Mouse (Mus musculus): Measurements from ENCODE around the gene E4f1. TPM values are rescaled to one million over a fixed set of nuclear protein-coding genes. Genes with fewer than 3 reads are reported as not detected.
"Not testable (repeated sequence)": the region's sequence is repeated elsewhere in the genome, so short reads cannot be mapped to it uniquely, and the experiment has no call there.

E4f1 gene
- total RNA-seq, 2 experiments from 2014 or later: 30.8 to 31.3 TPM

DNA sequence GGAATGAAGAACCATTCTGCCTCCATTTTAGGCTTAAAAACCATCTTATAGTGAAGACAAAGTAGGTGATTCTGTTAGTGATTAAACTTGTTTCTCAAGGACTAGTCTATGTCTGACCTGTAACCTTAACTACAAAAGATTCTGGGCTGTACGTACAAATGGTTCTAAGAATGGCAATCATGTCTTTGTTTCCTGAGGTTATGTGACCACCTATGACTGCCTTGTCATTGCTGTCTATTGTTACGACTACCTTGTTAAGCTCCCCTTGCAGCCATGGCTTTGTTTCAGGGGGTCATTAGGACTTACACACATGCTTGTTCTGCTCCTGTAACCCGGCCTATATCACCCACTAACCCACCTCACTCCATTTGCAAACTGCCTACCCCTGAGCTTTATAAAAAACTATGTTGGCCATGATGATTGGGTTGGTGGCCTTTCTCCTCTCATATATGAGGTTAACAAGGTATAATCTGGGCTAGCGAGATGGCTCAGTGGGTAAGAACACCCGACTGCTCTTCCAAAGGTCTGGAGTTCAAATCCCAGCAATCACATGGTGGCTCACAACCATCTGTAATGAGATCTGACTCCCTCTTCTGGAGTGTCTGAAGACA lies 1.4 kb downstream of the E4f1 start:
- no peak for DNase-seq (ENCODE audit: extremely low spot score in 1 of 2, low spot score in 2 of 2)
- intact Hi-C loops (cut with DNase I): no loop called here

DNA sequence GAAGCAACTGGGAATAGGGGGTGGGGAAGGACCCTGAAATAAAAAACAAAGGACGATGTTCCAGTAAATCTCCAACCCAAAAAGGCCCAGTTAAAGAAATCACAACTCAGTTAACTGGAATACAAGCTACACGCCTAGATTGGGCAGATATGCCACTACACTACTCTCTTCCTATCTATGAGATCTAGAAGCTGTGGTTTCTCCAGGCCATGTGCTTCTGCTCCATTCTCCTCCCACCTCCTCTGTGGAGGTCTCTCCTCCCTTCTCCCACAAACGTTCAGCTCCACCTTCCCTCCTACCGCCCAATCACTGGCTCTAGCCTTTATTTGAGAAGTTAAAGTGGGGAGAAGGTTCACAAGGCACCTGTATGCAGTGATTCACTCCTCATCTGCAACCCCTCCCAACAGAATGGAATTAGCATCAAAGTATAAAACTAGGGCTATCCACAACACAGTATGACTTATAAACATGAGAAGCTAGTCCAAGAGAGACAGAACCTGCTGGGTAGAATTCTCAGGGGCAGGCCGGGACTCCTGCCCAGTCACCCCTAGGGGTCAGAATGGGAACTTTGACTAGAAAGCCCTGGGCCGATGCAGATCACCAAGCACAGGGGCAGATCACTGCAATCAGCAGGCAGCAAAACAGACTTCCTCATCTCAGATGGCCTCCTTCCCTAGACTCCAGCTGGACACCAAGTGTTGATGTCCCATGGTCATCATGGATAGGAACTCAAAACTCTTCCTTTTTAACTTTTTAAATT lies 6.6 kb downstream of the E4f1 start:
- no peak for DNase-seq (ENCODE audit: extremely low spot score in 1 of 2, low spot score in 2 of 2)
- intact Hi-C loops (cut with DNase I): no loop called here

DNA sequence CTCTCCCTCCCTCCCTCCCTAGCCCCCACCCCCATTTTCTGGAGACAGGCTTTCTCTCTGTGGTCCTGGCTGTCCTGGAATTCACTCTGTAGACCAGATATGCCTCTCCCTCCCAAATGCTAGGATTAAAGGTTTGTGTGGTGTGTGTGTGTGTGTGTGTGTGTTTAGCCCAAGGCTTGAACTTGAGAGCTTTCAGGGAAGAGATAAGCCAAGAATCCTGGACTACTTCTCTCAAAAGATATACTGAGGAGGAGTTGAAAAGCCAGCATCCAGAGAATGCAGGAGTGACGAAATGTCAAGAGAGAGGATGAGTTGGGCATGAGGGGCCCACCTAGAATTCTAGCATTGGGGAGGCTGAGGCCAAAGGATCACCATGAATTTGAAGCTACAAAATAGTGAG lies 7.2 kb downstream of the E4f1 start:
- intact Hi-C loops (cut with DNase I): no loop called here
- no peak for DNase-seq (ENCODE audit: extremely low spot score in 1 of 2, low spot score in 2 of 2)

DNA sequence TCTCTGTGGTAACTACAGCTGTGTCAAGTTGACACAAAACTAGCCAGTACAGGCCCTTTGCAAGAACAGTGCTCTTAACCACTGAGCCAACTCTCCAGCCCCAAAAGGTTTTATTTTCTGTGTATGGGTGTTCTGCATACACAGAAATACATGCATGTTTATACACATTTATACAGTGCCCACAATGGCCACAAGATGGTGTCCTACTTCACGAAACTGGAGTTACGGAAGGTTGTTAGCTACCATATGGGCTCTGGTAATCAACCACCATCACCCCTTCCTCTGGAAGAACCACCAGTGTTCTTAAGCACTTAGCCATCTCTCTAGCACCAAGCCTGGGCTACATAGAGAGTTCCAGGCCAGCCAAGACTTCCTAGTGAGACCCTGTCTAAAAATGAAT lies 8.5 kb downstream of the E4f1 start:
- intact Hi-C loops (cut with DNase I): no loop called here
- no peak for DNase-seq (ENCODE audit: extremely low spot score in 1 of 2, low spot score in 2 of 2)

DNA sequence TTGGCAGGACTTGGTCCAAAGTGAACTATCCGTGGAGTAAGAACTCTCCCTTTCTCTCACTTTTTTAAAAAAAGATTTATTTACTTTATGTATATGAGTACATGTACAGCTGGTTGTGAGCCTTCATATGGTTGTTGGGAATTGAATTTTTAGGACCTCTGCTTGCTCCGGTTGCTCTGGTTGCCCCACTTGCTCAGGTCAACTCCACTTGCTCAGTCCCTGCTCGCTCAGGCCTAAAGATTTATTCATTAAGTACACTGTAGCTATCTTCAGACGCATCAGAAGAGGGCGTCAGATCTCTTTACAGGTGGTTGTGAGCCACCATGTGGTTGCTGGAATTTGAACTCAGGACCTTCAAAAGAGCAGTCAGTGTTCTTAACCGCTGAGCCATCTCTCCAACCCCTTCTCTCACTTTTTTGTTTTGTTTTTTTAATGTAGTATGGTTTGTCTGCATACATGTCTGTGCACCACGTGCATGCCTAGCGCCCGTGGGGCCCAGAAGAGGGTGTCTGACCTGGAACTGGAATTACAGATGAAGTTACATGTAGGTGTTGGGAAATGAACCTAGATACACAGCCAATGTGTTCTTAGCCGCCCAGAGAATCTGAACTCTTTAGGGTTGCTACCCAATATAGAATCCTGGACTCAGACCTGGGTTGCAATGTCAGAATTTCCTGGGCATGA lies 14.4 kb downstream of the E4f1 start:
- intact Hi-C loops (cut with DNase I); DNase-seq (ENCODE audit: extremely low spot score in 1 of 2, low spot score in 2 of 2): not testable (repeated sequence)

DNA sequence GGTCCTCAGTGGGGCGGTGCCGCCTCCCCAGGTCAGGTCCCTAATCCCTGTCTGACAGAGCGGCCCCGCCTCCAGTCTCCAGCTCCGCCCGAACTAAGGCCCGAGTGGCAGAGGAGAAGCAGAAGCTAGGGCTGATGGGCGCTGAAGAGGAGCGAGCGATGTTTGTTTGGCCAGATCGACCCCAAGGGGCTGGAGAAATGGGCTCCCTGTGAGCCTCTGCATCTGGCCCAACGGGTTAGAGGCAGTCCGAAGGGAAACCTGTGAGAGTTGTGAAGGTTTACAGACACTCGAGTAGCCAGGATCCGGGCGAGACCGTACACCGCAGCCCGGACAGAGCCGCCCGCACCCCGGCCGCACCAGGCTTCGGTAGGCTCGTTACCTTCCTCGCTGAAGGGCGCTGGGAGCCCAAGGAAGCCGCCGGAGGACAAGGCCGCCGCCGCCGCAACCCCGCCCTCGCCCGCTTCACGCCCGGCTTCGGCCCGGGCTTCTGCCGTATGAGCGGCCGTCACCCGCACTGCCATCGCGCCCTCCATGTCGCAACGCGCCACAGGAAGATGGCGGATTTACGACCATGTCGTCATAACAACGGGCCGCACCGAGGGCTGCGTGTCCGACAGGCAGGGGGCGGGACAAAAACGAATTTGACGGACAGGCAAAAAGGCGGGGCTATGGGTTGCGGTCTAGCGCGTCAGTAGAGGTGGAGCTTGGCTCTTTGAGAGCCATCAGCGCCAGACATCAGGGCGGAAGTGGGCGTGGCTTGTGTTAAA lies 15.2 kb downstream of the E4f1 start:
- DNase-seq (ENCODE audit: extremely low spot score in 1 of 2, low spot score in 2 of 2): peak; percentile 99 to 100
- intact Hi-C loops (cut with DNase I): no loop called here

DNA sequence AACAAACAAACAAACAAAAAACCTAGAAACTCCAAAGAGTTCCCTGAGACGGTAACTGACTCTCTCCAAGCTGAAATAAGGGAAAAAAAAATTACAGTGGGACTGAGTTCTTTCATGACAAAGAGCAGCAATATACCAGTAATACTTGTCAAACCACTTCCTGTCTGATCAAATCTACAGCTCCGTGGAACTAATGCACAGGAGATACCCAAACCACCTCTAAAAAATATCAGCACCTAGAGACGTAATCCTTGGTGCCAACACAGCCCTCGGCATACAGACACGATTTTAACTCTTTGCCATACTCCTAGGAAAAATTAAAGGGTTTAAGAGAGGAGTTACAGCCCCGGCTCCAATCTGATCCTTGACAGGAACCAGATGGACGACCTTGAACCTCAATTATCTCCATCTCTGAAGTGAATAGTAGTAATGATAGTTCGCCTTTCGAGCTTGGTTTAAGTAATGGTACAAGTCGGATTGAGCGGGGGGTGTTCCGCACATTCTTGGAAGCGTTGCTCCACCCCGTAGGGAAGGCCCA lies 15.8 kb downstream of the E4f1 start:
- no peak for DNase-seq (ENCODE audit: extremely low spot score in 1 of 2, low spot score in 2 of 2)
- intact Hi-C loops (cut with DNase I): no loop called here

DNA sequence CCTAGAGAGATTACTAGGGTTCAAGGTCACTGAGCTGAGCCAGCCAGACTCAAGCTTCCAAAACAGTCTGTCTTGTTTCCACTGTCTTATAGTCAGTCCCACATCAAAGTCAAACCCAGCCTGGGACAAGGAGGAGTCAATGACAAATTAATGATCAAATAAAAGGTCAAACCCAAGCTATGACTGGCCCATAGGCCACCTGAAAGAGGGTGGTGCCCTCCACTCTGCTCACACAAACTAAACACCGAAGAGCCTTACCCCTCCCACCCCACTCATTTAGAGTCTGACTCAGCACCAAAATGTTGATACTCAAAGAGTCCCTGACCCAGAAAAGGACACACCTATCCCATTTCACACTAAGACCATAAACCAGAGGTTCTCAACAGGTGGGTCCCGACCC lies 16.7 kb downstream of the E4f1 start:
- intact Hi-C loops (cut with DNase I): no loop called here
- no peak for DNase-seq (ENCODE audit: extremely low spot score in 1 of 2, low spot score in 2 of 2)

DNA sequence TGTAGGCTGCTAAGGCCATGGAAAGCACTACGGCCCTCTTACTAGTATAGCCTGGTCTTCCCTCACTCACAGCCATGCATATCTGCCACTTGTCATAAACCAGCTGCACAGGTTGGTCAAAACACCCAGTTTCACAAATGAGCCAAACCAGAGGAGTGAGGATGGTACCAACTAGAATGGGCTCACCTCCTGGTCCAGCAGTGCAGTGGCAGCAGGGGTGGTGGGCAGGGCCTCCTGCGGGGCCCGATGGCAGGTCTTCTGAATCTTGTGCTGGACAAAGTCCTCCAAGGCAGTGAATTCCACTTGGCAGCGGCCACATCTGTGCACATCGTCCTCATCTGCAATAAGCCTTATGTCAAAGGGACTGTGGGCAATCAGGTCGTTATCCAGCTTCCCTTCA lies 18.9 kb downstream of the E4f1 start:
- intact Hi-C loops (cut with DNase I): no loop called here
- DNase-seq (ENCODE audit: extremely low spot score in 1 of 2, low spot score in 2 of 2): no peak

DNA sequence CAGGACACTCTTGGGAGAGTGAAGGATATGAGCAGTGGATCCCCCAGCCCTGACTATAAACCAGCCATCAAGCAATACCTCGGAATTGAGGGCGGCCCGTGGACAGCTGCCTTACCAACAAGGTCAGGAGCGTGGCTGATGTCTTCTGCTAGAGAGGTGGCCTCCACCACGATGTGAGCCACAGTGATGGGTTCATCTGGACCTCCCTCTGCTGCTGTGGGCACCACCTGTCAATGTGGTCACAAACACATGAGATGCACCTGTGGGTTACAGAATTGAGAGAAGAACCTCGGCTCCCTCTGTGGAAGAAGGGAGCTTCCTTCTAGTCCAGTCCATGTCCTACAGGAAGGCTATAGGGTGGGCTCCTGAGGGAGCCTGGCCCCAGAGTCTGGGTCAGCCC lies 20.6 kb downstream of the E4f1 start:
- DNase-seq (ENCODE audit: extremely low spot score in 1 of 2, low spot score in 2 of 2): no peak

DNA sequence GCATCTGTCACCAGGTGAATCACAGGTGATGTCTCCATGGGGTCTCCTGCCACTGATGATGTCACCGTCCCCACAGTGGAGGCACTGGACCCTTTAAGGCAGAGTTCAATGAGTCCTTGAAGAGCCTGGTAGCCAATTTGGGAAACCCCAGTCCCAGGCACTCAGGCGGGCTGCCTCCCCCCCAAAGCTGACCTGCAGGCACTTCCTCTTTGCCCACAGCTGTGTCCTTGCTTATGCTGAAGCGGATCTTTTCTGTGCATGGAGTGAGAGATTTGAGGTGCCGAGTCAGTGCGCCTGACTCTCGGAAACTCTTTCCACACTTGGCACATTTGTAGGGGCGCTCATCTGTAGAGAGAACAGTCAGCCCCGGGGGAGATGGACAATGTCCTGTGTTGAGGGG lies 23.5 kb downstream of the E4f1 start:
- DNase-seq (ENCODE audit: extremely low spot score in 1 of 2, low spot score in 2 of 2): no peak
- intact Hi-C loops (cut with DNase I): no loop called here

More for the DNA sequence above, 20.6 kb downstream of the E4f1 start:
- intact Hi-C loops (cut with DNase I): no loop called here

DNA sequence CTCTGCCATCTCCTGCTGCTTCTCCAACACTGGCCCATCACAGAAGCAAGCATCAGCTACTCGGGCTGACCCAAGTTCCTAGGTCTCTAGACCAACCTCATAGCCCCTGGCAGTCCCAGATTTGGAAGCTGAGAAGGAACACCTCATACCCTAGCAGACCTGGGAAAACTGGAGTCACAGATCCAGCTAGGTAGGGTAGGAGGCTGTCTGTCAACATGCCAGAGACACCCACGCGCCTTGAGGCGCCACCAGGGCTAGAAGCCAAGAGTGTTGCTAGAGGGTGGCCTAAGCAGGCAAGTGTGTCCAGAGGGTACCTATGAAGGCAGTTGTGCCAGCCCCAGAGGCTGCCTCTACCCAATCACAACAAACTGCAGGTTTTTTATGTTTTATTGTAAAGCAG lies 26.7 kb downstream of the E4f1 start:
- DNase-seq (ENCODE audit: extremely low spot score in 1 of 2, low spot score in 2 of 2): no peak
- intact Hi-C loops (cut with DNase I): no loop called here

DNA sequence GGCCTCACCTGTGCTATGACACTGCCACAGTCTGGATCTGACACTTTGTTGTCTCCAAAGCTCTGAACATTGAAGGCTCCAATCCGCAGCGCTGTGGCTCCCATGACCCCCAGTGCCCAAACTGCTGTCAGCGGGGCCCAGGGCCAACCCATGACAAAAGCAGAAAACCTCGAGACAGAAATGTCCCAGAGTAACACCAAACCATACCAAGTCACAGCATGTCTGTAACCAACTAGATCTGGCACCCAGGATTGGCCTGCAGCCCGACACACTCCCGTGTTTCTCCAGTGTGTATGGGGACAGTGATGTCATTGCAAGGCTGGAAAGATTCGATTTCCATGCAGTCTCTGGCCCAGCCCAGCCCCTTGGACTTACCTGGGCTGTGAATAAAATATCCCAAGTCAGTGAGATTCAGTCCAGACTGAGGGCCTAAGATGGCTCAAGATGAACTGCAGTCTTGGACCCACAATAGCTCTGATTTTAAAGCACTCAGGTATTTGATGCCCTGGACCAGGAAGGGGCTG lies 27.4 kb downstream of the E4f1 start, which contains the start of gene Dnase1l2:
TSS of gene Dnase1l2 (minus strand) at position 474 of the 524 bp plus-strand sequence.
- intact Hi-C loops (cut with DNase I): no loop called here
- peak in 1 of 2 experiments; percentile 26 for DNase-seq (ENCODE audit: extremely low spot score in 1 of 2, low spot score in 2 of 2)

DNA sequence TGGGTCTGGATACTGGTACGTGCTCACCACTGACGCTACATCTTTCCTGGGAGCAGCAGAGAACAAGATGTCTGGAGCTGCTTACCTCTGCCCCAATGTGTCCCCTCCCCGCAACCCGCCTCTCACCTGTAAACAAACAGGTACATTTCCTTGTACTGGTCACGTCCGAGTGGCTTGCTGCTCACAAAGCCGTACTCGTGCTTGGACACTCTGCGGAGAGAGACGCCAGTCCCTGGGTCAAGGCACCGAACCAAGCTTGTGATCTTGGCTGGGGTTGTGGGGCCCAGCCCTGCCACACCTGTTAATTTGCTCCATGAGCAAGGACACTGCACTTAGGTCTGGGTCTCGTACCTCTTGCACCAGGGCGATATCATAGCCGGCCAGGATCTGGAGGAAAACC lies 28.0 kb downstream of the E4f1 start:
- intact Hi-C loops (cut with DNase I): no loop called here
- DNase-seq (ENCODE audit: extremely low spot score in 1 of 2, low spot score in 2 of 2): no peak

DNA sequence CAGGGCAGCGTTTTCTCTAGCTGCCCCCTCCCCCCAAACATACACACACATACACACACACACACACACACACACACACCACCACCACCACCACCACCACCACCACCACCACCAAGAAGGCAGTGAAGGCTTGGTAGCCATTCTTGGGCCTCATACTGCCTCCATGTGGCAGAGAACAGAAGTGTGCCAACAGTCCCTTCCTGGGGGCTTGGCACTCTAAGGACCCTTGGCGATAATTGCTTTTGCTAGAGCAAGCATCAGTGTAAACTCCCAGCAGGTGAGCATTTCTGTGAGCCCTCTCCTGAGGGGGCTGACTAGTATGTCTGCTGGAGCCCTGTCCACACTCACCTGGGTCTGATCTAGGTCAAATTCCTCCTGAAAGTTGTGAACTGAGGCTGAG lies 29.0 kb downstream of the E4f1 start:
- DNase-seq (ENCODE audit: extremely low spot score in 1 of 2, low spot score in 2 of 2): peak in 1 of 2 experiments; percentile 24
- intact Hi-C loops (cut with DNase I): no loop called here

DNA sequence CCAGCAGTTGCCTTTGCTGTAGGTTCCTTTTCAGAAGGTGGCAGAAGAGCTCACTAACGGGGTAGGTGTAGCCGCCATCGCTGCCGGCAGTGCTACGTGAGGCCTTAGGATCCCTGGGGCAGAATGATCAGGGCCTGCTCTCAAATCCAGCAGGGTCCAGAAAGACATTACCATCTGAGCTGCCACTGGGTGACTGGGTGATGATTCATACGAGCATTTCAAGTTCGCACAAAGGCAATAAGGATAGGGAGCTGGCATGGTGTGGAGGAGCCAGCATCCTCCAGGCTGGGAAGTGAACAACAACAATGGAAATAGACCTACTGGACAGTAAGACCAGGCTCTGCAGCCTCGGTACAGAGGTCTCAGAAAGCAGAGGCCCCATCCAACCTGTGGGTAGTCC lies 29.7 kb downstream of the E4f1 start:
- no peak for DNase-seq (ENCODE audit: extremely low spot score in 1 of 2, low spot score in 2 of 2)
- intact Hi-C loops (cut with DNase I): no loop called here

DNA sequence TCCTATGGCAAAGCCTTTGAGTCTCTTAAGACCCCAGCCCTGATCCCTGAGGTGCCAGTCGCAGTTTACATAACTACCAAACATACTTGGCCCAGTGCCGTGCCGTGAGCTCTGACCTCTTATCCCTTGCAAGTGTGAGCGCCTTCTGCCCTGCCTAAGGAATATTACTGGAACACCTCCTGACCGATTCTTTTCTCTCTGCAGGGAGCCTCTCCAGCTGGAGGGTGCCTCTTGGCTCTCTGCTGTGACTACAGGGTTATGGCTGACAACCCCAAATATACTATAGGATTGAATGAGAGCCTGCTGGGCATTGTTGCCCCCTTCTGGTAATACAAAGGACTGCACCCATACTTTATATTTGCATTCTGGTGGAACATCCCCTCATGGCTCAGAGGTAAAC lies 33.1 kb downstream of the E4f1 start:
- intact Hi-C loops (cut with DNase I): no loop called here
- peak in 1 of 2 experiments; percentile 53 for DNase-seq (ENCODE audit: extremely low spot score in 1 of 2, low spot score in 2 of 2)

DNA sequence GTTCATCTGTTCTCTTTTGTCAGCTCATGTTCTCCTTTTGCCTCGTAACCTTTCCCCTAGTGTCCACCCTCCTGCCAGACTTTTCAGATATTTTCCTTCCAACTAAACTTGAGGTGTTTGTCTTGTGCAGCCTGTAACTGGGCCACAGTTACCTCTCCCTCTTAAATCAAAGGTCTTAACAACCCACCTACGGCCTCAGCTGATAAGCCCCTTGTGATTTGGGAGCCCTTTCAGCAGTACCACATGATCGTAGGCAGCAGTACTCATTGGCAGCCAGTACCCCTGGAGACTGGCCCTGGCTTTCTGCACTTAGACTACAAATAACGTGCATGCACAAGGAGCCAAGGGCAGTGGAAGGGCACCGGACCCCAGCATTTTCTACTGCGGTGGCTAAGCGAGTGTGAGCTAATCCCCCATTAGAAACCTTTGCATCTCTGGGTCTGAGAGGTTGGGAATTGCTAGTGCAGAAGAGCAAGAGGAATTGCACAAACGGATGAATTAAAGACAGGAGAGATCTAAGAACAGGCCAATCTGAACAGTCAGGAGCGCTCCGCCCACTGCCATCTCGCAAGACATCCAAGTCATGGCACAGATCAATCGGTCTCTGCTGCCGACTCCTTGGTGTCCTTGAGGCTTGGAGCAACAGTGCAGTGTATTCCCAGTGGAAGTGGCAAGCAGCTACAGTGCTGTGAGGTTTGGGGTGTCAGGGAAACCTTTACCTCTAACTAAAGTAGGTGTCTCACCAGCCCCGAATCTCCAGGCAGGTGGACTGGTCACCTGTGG lies 40.7 kb downstream of the E4f1 start:
- intact Hi-C loops (cut with DNase I): no loop called here
- DNase-seq (ENCODE audit: extremely low spot score in 1 of 2, low spot score in 2 of 2): no peak
